Mouse (Mus musculus): ENCODE results near the gene Adamts20. TPM values are rescaled to one million over a fixed set of nuclear protein-coding genes. Genes with fewer than 3 reads are reported as not detected.
"Not testable (repeated sequence)": the region's sequence is repeated elsewhere in the genome, so short reads cannot be mapped to it uniquely, and the experiment has no call there.

Gene Adamts20
- polyA plus RNA-seq (2014; fragmentation: Nextera tagmentation; extraction: Ambion mirVana): 3.7 and 4.3 TPM in 2 replicates

- no peaks in the 10 kb centered on the region for H3K36me3 ChIP-seq (ENCODE audit: control insufficient read depth, insufficient read depth, low read length)
- no peak for ATAC-seq (ENCODE audit: low FRiP score)
- H3K9me3 ChIP-seq (ENCODE audit: control insufficient read depth, low read length): no peaks in the 10 kb centered on the region
- no peaks in the 10 kb centered on the region for H3K27me3 ChIP-seq (ENCODE audit: control insufficient read depth, insufficient read depth, low read length)
- no peak for DNase-seq (ENCODE audit: low spot score)
- no peak within 1 kb of the TSS for H3K27ac ChIP-seq (ENCODE audit: low read depth, low read length)
- no peak within 1 kb of the TSS for H3K4me3 ChIP-seq (ENCODE audit: low read depth, low read length)
- no peaks in the 10 kb centered on the region for H3K4me1 ChIP-seq (replicated peaks; ENCODE audit: control insufficient read depth, insufficient read depth, low read length)
- 88% methylated on average over 11 of the region's 11 CpGs for WGBS
- no peak within 1 kb of the TSS for H3K4me2 ChIP-seq (replicated peaks; ENCODE audit: low read depth, low read length)
- no peak within 1 kb of the TSS for H3K9ac ChIP-seq (ENCODE audit: low read depth, low read length)
Measured at GRCm38 (mm10) chr15:94465318-94465717, at the start of gene Adamts20. Adamts20 (minus strand) TSS chr15:94465418.

GRCm38 (mm10) chr15:94503451-94504215 is 38.4 kb upstream of the Adamts20 start:
- Histone ChIP-seq H3K4me2 (replicated peaks; ENCODE audit: low read depth, low read length) (no peak overlapping the region), H3K36me3 (ENCODE audit: control insufficient read depth, insufficient read depth, low read length) (no peaks in the 10 kb centered on the region), H3K9me3 (ENCODE audit: control insufficient read depth, low read length) (no peaks in the 10 kb centered on the region), H3K27ac (ENCODE audit: low read depth, low read length) (no peak overlapping the region), H3K4me3 (ENCODE audit: low read depth, low read length) (no peak overlapping the region), H3K27me3 (ENCODE audit: control insufficient read depth, insufficient read depth, low read length) (no peaks in the 10 kb centered on the region), H3K9ac (ENCODE audit: low read depth, low read length) (no peak overlapping the region), H3K4me1 (replicated peaks; ENCODE audit: control insufficient read depth, insufficient read depth, low read length) (no peaks in the 10 kb centered on the region)
- ATAC-seq (ENCODE audit: low FRiP score) (no peak), DNase-seq (ENCODE audit: low spot score) (no peak)
- WGBS: 81% methylated on average over 12 of the region's 12 CpGs

- DNase-seq (ENCODE audit: low spot score) (no peak), ATAC-seq (ENCODE audit: low FRiP score) (no peak)
- no peak overlapping the region for H3K4me3 ChIP-seq (ENCODE audit: low read depth, low read length)
- no peaks in the 10 kb centered on the region for H3K4me1 ChIP-seq (replicated peaks; ENCODE audit: control insufficient read depth, insufficient read depth, low read length)
- no peak overlapping the region for H3K27ac ChIP-seq (ENCODE audit: low read depth, low read length)
- H3K36me3 ChIP-seq (ENCODE audit: control insufficient read depth, insufficient read depth, low read length): no peaks in the 10 kb centered on the region
- 90% methylated on average over 1 of the region's 1 CpGs for WGBS
- H3K9me3 ChIP-seq (ENCODE audit: control insufficient read depth, low read length): no peaks in the 10 kb centered on the region
- no peaks in the 10 kb centered on the region for H3K27me3 ChIP-seq (ENCODE audit: control insufficient read depth, insufficient read depth, low read length)
- H3K9ac ChIP-seq (ENCODE audit: low read depth, low read length): no peak overlapping the region
- no peak overlapping the region for H3K4me2 ChIP-seq (replicated peaks; ENCODE audit: low read depth, low read length)
Measured at GRCm38 (mm10) chr15:94499260-94499659, 34.0 kb upstream of the Adamts20 start.

GRCm38 (mm10) chr15:94495936-94496335 is 30.7 kb upstream of the Adamts20 start:
- Histone ChIP-seq H3K4me2 (replicated peaks; ENCODE audit: low read depth, low read length) (no peak overlapping the region), H3K4me3 (ENCODE audit: low read depth, low read length) (no peak overlapping the region), H3K27ac (ENCODE audit: low read depth, low read length) (no peak overlapping the region), H3K4me1 (replicated peaks; ENCODE audit: control insufficient read depth, insufficient read depth, low read length) (no peaks in the 10 kb centered on the region), H3K36me3 (ENCODE audit: control insufficient read depth, insufficient read depth, low read length) (no peaks in the 10 kb centered on the region), H3K9me3 (ENCODE audit: control insufficient read depth, low read length) (no peaks in the 10 kb centered on the region), H3K27me3 (ENCODE audit: control insufficient read depth, insufficient read depth, low read length) (no peaks in the 10 kb centered on the region), H3K9ac (ENCODE audit: low read depth, low read length) (no peak overlapping the region)
- ATAC-seq (ENCODE audit: low FRiP score): no peak
- DNase-seq (ENCODE audit: low spot score): no peak
- WGBS: 70% methylated on average over 10 of the region's 10 CpGs

GRCm38 (mm10) chr15:94494445-94494844 is 29.2 kb upstream of the Adamts20 start:
- Histone ChIP-seq H3K4me3 (ENCODE audit: low read depth, low read length) (no peak overlapping the region), H3K27ac (ENCODE audit: low read depth, low read length) (no peak overlapping the region), H3K36me3 (ENCODE audit: control insufficient read depth, insufficient read depth, low read length) (no peaks in the 10 kb centered on the region), H3K9me3 (ENCODE audit: control insufficient read depth, low read length) (no peaks in the 10 kb centered on the region), H3K4me2 (replicated peaks; ENCODE audit: low read depth, low read length) (no peak overlapping the region), H3K4me1 (replicated peaks; ENCODE audit: control insufficient read depth, insufficient read depth, low read length) (no peaks in the 10 kb centered on the region), H3K27me3 (ENCODE audit: control insufficient read depth, insufficient read depth, low read length) (no peaks in the 10 kb centered on the region), H3K9ac (ENCODE audit: low read depth, low read length) (no peak overlapping the region)
- WGBS: 97% methylated on average over 1 of the region's 1 CpGs
- ATAC-seq (ENCODE audit: low FRiP score) (no peak), DNase-seq (ENCODE audit: low spot score) (no peak)

DNA sequence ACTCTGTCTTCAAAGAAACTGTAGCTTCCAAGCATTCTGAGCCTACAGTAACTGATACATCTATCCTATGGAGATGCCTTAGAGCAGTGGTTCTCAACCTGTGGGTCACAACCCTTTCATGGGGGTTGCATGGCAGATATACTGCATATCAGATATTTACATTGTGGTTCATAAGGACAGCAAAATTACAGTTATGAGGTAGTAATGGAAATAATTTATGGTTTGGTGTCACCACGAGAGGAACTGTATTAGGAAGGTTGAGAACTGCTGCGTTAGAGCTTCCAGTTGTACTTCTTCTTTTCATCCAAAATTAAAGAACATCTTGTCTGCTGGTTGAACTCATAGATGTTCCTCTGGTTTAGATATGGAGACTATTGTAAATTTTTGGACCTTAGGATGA is 24.2 kb upstream of the Adamts20 start:
- DNase-seq (ENCODE audit: low spot score): no peak
- ATAC-seq (ENCODE audit: low FRiP score): no peak
- Histone ChIP-seq H3K9me3 (ENCODE audit: control insufficient read depth, low read length) (no peaks in the 10 kb centered on the region), H3K36me3 (ENCODE audit: control insufficient read depth, insufficient read depth, low read length) (no peaks in the 10 kb centered on the region), H3K27me3 (ENCODE audit: control insufficient read depth, insufficient read depth, low read length) (no peaks in the 10 kb centered on the region), H3K27ac (ENCODE audit: low read depth, low read length) (no peak overlapping the region), H3K4me3 (ENCODE audit: low read depth, low read length) (no peak overlapping the region), H3K4me2 (replicated peaks; ENCODE audit: low read depth, low read length) (no peak overlapping the region), H3K4me1 (replicated peaks; ENCODE audit: control insufficient read depth, insufficient read depth, low read length) (no peaks in the 10 kb centered on the region), H3K9ac (ENCODE audit: low read depth, low read length) (no peak overlapping the region)
- WGBS: 89% methylated on average over 2 of the region's 2 CpGs

- H3K27ac ChIP-seq (ENCODE audit: low read depth, low read length); H3K27me3 ChIP-seq (ENCODE audit: control insufficient read depth, insufficient read depth, low read length); H3K36me3 ChIP-seq (ENCODE audit: control insufficient read depth, insufficient read depth, low read length); H3K4me2 ChIP-seq (replicated peaks; ENCODE audit: low read depth, low read length); H3K4me3 ChIP-seq (ENCODE audit: low read depth, low read length); DNase-seq (ENCODE audit: low spot score); H3K9me3 ChIP-seq (ENCODE audit: control insufficient read depth, low read length); ATAC-seq (ENCODE audit: low FRiP score); H3K4me1 ChIP-seq (replicated peaks; ENCODE audit: control insufficient read depth, insufficient read depth, low read length); H3K9ac ChIP-seq (ENCODE audit: low read depth, low read length): not testable (repeated sequence)
- WGBS: 100% methylated on average over 2 of the region's 2 CpGs
Measured at GRCm38 (mm10) chr15:94488028-94488427, 22.8 kb upstream of the Adamts20 start.

DNA sequence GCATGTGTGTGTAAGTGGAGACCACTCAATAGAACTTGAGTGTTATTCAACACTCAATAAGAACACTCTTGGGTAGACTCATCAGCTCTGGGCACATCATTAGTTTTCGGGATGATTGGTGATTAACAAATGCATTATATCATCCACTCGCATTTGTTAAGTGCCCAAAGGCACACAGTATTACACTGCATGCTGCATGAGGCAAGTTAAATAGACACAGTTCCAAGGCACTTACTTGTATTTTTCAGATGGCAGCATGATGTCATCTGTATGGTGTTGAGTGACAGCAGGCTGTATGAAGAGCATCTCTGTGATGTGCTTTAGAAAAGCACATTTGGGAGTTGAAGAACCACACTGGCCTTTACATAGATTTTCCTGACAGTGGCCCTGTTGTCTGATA is 17.3 kb upstream of the Adamts20 start:
- no peak for ATAC-seq (ENCODE audit: low FRiP score)
- WGBS: 90% methylated on average over 2 of the region's 2 CpGs
- Histone ChIP-seq H3K36me3 (ENCODE audit: control insufficient read depth, insufficient read depth, low read length) (no peaks in the 10 kb centered on the region), H3K27ac (ENCODE audit: low read depth, low read length) (no peak overlapping the region), H3K4me3 (ENCODE audit: low read depth, low read length) (no peak overlapping the region), H3K27me3 (ENCODE audit: control insufficient read depth, insufficient read depth, low read length) (no peaks in the 10 kb centered on the region), H3K9ac (ENCODE audit: low read depth, low read length) (no peak overlapping the region), H3K4me2 (replicated peaks; ENCODE audit: low read depth, low read length) (no peak overlapping the region), H3K9me3 (ENCODE audit: control insufficient read depth, low read length) (no peaks in the 10 kb centered on the region), H3K4me1 (replicated peaks; ENCODE audit: control insufficient read depth, insufficient read depth, low read length) (no peaks in the 10 kb centered on the region; the same call in 1 of the 2 replicates)
- no peak for DNase-seq (ENCODE audit: low spot score)

DNA sequence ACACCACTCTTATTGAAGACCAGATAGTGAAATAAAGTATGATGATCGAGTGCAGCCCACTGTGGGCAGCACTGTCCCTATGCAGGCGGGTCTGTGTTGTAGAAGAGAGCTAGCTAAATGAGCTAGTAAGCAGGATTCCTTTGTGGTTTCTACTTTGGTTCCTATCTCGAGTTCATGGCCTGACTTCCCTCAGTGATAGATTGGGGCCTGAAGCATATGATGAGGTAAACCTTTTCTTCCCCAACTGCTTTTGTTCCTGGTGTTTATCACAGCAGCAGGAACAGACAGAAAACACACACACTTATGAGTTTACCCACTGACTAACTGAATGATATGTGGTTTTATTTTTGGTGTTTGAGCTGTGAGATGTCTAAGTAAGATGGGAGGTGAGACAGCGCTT is 15.6 kb upstream of the Adamts20 start:
- no peaks in the 10 kb centered on the region for H3K27me3 ChIP-seq (ENCODE audit: control insufficient read depth, insufficient read depth, low read length)
- no peaks in the 10 kb centered on the region for H3K36me3 ChIP-seq (ENCODE audit: control insufficient read depth, insufficient read depth, low read length)
- H3K4me3 ChIP-seq (ENCODE audit: low read depth, low read length): no peak overlapping the region
- no peak overlapping the region for H3K9ac ChIP-seq (ENCODE audit: low read depth, low read length)
- 85% methylated on average over 4 of the region's 4 CpGs for WGBS
- DNase-seq (ENCODE audit: low spot score) (no peak), ATAC-seq (ENCODE audit: low FRiP score) (no peak)
- no peak overlapping the region for H3K27ac ChIP-seq (ENCODE audit: low read depth, low read length)
- H3K4me2 ChIP-seq (replicated peaks; ENCODE audit: low read depth, low read length): no peak overlapping the region
- H3K9me3 ChIP-seq (ENCODE audit: control insufficient read depth, low read length): no peaks in the 10 kb centered on the region
- no peaks in the 10 kb centered on the region; the same call in 1 of the 2 replicates for H3K4me1 ChIP-seq (replicated peaks; ENCODE audit: control insufficient read depth, insufficient read depth, low read length)
